Mouse (Mus musculus) right cerebral cortex, adult 2 months (tissue): ENCODE data around the gene Fbln5.

Source experiments
- DNase-seq, 2 experiments: peaks; one replicate each; pipeline ENCODE4 v3.0.0; 2021 to 2022; ENCODE audit warnings: low spot score in 2 of 2

Gene Fbln5

DNA sequence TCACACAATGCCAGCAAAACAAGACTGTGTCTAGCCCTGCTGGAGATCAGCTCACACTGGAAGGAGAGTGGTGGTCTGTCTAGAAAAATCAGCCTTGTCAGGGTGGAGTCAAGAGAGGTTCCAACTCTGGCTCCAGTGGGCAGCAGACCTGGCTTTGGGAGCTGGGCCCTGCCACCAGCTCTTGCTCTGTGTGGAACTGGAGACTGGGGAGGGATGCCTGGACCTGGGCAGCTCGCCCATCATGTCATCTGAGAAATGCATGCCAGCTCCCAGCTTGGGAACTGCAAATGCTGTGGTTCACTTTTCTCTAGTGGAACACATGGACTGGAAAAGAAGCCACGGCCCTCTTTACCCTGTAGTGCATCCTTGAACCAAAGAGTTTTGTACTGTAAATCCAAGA, 8.3 kb downstream of the Fbln5 start:
- DNase-seq: no peak

GRCm38 (mm10) chr12:101807400-101807799, 11.5 kb downstream of the Fbln5 start:
- DNase-seq: no peak

DNA sequence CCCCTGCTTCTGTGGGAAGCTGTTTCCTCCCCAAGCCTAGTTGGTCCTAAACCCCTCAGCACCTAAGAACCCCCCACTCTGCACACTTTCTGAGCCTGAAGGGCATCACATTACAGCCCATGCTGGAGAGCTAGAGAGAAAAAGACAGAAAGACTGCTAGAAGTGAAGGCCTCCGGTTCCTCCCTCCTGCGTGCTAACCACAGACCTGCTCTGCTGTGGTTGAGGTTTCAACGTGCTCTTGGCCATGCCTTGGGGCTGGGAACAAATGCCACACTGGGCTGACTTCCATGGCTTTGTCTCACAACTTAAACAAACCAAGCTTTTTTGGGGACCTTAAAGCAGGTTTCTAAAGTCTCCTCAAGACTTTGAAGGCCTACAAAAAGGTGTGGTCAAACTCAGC, 16.4 kb downstream of the Fbln5 start:
- DNase-seq: no peak

- DNase-seq: no peak
Observed at GRCm38 (mm10) chr12:101801744-101802143, 17.1 kb downstream of the Fbln5 start.

DNA sequence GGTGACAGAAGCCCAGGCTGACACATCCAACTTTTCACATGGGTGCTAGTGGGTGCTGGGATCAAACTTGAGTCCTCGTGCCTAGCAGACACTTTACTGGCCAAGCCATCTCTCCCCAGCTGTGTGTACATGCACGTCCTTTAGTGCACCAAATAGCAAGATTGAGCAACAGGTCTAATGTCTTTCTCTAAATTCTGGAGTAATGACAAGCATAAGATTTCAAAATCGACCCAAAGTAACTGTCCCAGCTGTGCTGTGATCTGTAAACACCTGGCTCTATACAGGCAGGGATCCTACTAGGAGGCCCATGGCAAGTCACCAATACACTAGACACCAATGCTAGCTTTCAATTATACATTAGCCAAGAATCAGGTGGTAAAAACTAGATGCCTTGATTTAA, 17.8 kb downstream of the Fbln5 start:
- DNase-seq: no peak

GRCm38 (mm10) chr12:101798189-101798922, 20.5 kb downstream of the Fbln5 start:
- DNase-seq: no peak

DNA sequence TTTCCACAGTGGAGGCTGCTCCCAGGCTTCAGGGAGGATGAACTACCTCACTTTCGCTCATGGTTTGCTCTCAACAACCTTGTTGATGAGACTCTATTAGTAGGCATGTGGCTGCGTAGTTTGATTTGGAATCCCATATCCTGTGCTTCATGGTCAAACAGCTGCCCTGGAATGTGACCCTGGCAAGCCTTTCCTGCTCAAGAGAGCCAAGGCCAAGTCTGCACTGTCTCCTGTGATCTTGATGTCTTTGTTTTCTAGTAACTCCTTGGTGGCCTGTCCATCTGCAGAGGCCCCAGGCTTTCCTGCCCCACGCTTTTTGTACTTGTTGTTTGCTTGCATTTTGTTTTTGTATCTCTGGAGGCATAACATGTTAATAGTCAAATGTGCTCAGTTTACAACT, 24.4 kb downstream of the Fbln5 start:
- DNase-seq: no peak

- DNase-seq: no peak
Observed at GRCm38 (mm10) chr12:101793221-101793621, 25.6 kb downstream of the Fbln5 start.

- DNase-seq: no peak
Observed at GRCm38 (mm10) chr12:101792684-101793083, 26.2 kb downstream of the Fbln5 start.

GRCm38 (mm10) chr12:101789767-101790166, 29.1 kb downstream of the Fbln5 start:
- no peak for DNase-seq

DNA sequence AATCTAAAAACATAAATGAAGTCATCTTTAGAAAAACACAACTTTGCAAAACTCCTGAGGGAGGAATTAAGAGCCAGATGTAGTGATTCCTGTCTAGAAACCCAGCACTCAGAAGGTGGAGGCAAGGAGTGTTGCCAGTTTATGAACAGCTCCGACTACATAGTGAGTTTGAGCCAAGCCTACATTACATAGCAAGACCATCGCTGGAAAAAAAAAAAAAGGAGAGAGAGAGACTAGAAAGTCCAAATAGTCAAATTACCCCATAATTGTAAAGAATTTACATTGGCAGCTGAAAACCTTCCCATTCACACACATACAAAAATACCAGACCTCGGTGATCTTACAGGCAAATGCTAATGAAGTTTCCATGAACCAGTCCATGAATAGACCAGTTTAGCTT, 29.6 kb downstream of the Fbln5 start:
- DNase-seq: no peak

- DNase-seq: no peak
Observed at GRCm38 (mm10) chr12:101782787-101783186, 36.1 kb downstream of the Fbln5 start.

GRCm38 (mm10) chr12:101780915-101781314, 37.9 kb downstream of the Fbln5 start:
- DNase-seq: no peak

DNA sequence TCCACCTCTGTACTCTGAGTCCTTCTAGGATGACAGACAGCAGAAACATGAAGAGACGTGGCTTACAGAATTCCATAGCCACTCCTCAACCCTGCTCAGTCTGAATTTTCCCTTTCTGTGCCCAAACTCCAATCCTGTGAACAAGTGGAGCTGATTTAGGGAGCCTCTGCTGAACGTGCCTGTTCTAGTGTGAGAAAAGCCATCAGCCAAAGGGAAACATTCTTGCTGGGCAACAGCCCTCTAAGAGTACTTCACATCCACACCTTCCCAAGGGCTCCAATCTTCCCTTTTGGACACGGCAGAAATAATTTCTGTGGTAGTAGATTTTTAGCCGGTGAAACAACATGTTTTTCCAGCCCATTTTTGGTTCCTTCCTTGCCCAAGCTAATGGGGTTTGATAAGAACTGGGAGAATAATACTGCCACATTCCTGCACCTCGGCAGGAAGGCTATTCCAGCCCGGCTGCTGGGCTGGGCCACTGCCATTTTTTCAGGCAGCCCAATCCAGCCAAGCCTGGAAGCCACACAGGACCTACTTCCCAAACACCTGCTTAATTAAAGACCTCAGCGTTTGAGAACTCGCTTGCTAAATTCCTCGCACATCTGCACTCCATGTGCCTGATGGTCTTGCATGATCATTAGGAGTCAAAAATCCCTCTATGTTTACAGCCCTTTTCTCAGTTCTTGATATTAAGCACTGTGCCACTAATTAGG, 41.1 kb downstream of the Fbln5 start:
- no peak for DNase-seq

DNA sequence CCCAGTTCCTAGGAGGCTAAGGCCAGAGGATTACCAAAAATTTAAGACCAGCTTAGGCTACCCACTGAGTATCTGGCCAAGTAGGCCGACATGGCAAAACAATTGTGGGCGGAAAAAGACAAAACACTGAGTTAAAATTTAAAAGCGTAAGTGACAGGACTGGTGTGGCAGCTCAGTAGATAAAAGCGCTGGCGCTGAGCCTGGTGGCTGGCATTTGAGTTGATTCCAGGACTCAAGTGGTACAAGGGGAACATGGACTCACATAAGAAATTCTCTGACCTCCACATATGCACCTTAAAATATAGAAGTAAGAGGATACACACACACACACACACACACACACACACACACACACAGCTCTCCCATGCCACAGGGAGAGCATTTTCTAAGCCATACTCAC, 42.5 kb downstream of the Fbln5 start:
- no peak for DNase-seq

DNA sequence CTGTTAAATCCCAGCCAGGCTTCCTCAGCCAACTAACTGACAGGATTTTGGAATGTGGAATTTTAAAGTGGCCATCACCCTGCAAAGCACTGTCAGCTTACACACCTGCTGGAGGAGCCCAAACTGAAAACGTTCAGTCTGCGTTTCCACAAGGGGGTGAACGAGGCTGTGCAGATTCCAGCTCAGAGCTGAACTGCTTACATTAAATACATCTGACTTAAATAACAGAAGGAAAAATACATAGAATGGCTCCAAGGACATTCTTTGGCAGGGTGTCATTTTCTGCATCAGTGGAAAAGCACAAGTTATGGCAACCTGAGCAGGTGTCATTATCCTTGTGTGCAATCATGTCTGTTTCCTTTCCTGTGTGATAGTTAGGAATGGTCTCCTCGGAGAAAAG, 44.7 kb downstream of the Fbln5 start:
- DNase-seq: no peak

DNA sequence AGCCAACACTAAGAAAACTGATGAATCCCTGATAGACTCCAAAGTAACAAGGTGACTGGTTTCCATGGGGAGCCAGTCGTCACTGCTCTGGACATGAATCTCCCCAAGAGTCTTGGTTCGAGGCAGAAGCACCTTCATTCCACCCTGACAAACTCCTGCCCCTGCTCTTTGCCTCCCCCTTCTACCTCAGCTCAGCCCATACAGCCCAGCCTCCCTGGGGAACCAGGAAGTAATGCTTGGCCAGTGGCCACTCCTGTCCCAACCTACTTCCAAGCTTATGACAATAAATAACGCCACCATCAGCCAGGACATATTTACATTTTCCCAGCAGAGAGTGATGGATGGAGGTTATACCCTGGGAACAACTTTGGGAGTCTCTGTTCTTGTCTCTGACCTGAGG, 45.9 kb downstream of the Fbln5 start:
- no peak for DNase-seq

DNA sequence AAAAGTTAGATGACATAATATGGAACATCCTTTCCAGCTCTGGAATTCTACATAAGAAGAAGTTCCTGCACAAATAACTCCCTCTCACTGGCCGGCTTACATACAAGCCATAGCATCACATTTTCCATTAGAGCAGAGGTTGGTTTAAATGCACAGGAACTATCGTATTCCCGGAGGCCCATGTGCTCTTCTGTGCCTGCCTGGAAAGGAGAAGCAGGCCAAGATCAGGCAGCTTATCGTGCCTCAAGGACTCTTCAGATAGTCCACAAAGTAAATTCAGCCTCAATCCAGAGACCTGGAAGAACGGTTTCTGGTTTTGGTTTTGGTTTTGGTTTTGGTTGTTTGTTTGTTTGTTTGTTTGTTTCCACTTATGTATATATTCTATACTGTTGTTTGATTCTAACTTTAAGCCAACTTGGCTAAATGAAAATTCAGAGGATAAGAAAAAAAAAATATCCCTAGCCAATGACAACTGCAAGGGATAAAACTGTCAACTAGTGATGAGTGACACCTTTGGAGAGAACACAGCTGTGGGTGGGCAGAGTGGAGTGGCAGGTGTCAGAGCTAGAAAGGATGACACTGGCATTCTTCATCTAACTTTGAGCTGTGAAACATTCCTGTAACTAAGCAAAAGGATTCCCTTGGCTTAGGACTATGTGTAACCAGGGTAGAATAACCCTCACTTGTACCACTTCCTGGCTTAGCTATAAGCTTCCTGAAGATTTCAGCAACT, 48.4 kb downstream of the Fbln5 start:
- DNase-seq: no peak

DNA sequence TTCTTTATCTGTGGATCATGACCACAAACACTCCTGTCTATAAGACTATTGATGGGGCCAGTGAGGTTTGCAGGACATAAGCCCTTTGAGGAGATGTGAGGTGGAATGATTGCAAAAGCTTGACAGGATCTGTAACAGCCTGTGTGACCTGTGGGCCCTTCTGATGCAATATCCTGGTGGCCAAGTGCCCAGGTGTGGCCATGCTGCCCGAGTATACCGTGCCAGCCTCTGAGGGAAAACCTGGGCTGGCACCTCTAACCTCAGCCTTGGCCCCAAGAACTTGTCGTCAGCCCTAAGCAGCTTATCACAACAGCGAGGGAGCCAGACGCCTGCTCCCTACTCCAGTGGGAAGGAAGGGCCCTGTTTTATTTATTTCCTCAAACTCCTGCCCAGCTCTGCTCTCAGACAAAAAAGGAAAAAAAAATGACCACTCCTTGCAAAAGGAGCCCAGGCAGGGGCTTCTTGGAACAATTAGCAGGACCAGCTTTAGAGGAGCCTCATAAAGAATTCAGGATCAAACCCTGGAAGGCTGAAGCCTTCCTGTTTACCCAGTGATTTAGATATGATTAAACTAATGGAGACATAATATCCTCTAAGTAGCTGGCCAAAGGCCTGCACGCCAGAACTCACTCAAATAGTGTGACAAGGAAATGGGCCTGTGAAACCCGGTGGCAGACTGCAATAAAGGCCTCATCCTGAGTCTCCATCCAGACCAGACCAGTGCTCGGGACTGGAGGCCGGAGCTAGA, 51.4 kb downstream of the Fbln5 start:
- DNase-seq: no peak

- no peak for DNase-seq
Observed at GRCm38 (mm10) chr12:101766228-101766852, 52.5 kb downstream of the Fbln5 start.

DNA sequence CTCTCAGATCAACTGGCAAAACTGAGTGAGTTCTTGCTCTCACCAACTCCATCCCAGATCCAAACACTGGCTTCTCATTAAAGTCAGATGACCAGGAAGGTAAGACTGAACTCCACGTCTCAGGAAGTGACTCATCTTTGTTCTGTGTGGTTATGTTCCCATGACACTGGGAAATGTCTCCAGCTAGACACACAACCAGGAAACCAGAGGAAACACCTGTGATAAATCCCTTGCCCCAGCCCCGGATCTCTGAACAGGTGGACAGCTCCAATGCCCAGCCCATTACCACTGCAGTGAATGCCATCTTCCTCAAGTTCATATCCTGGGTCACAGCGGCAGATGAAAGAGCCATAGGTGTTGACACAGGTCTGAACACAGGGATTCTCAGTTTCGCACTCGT, 54.0 kb downstream of the Fbln5 start:
- no peak for DNase-seq

DNA sequence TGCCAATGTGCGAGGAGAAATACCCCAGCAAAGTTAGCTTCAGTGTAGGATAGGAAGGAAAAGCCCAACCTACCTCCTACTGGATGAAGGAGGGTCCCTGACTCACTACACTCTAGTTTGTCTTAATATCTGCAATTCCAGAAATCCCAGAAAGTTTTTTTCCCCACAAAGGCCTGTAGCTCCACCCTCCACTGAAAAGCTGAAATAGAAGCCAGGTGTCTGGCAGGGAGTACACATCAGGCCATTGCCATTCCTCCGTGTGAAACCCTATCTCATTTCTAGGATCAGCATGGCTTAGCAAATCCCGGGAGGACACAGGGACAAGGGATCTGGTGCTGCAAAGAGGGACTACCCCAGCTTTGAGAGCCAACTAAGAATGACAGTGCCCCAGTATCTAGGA, 55.8 kb downstream of the Fbln5 start:
- DNase-seq: no peak
